Mouse (Mus musculus): ENCODE results near the gene Shisa8. TPM values are rescaled to one million over a fixed set of nuclear protein-coding genes. Genes with fewer than 3 reads are reported as not detected.

Gene Shisa8
- total and polyA plus RNA-seq, 2 experiments = 0.07 to 0.09 TPM

GRCm38 (mm10) chr15:82215332-82216046 lies 2.9 kb upstream of the Shisa8 start:
- no peak for DNase-seq (ENCODE audit: extremely low read depth, low read depth, low spot score)
- Histone ChIP-seq H3K4me3 (ENCODE audit: insufficient read depth, low read depth, low read length) (no peak overlapping the region), H3K4me1 (ENCODE audit: control insufficient read depth, insufficient read depth, low read length) (no peaks in the 10 kb centered on the region; the same call in 1 of the 2 replicates), H3K36me3 (ENCODE audit: control insufficient read depth, insufficient read depth, low read length) (no peaks in the 10 kb centered on the region), H3K79me2 (ENCODE audit: control insufficient read depth, insufficient read depth, low read length) (no peaks in the 10 kb centered on the region), H3K27me3 (ENCODE audit: control insufficient read depth, insufficient read depth, low read length) (peaks cover 35% of the 10 kb centered on the region), H3K27ac (replicated peaks; ENCODE audit: insufficient read depth, low read depth, low read length) (no peak overlapping the region), H3K9ac (ENCODE audit: low read depth, low read length) (no peak overlapping the region)
- no peak for TF ChIP-seq CTCF (IDR thresholded peaks at IDR 0.05; ENCODE audit: low read depth, low read length)
- no peak for TF ChIP-seq POLR2A (IDR thresholded peaks at IDR 0.05; ENCODE audit: extremely low read depth, insufficient read depth, low read length)
- WGBS = 25% methylated on average over 11 of the region's 11 CpGs

GRCm38 (mm10) chr15:82213222-82213621 lies 607 bp upstream of the Shisa8 start:
- Histone ChIP-seq H3K79me2 (ENCODE audit: control insufficient read depth, insufficient read depth, low read length) (no peaks in the 10 kb centered on the region), H3K4me1 (ENCODE audit: control insufficient read depth, insufficient read depth, low read length) (no peaks in the 10 kb centered on the region; the same call in 1 of the 2 replicates), H3K27me3 (ENCODE audit: control insufficient read depth, insufficient read depth, low read length) (peaks cover 35% of the 10 kb centered on the region), H3K36me3 (ENCODE audit: control insufficient read depth, insufficient read depth, low read length) (no peaks in the 10 kb centered on the region), H3K27ac (replicated peaks; ENCODE audit: insufficient read depth, low read depth, low read length) (no peak overlapping the region), H3K9ac (ENCODE audit: low read depth, low read length) (no peak overlapping the region), H3K4me3 (ENCODE audit: insufficient read depth, low read depth, low read length) (no peak overlapping the region)
- WGBS = 24% methylated on average over 4 of the region's 4 CpGs
- TF ChIP-seq CTCF (IDR thresholded peaks at IDR 0.05; ENCODE audit: low read depth, low read length) (no peak), POLR2A (IDR thresholded peaks at IDR 0.05; ENCODE audit: extremely low read depth, insufficient read depth, low read length) (no peak)
- DNase-seq (ENCODE audit: extremely low read depth, low read depth, low spot score) = no peak

- H3K27ac ChIP-seq (replicated peaks; ENCODE audit: insufficient read depth, low read depth, low read length) = no peak overlapping the region
- no peaks in the 10 kb centered on the region for H3K36me3 ChIP-seq (ENCODE audit: control insufficient read depth, insufficient read depth, low read length)
- WGBS = 1% methylated on average over 111 of the region's 112 CpGs
- peak overlapping the region; percentile 17; the same call in 1 of the 2 replicates for H3K9ac ChIP-seq (ENCODE audit: low read depth, low read length)
- no peak for DNase-seq (ENCODE audit: extremely low read depth, low read depth, low spot score)
- no peak for TF ChIP-seq POLR2A (IDR thresholded peaks at IDR 0.05; ENCODE audit: extremely low read depth, insufficient read depth, low read length)
- no peak for TF ChIP-seq CTCF (IDR thresholded peaks at IDR 0.05; ENCODE audit: low read depth, low read length)
- peaks cover under 1% of the 10 kb centered on the region; the same call in 1 of the 2 replicates for H3K4me1 ChIP-seq (ENCODE audit: control insufficient read depth, insufficient read depth, low read length)
- peak overlapping the region; percentile 31; the same call in 1 of the 2 replicates for H3K4me3 ChIP-seq (ENCODE audit: insufficient read depth, low read depth, low read length)
- H3K27me3 ChIP-seq (ENCODE audit: control insufficient read depth, insufficient read depth, low read length) = peaks cover 33% of the 10 kb centered on the region
- no peaks in the 10 kb centered on the region for H3K79me2 ChIP-seq (ENCODE audit: control insufficient read depth, insufficient read depth, low read length)
Observed at GRCm38 (mm10) chr15:82211911-82212751, 484 bp downstream of the Shisa8 start.

GRCm38 (mm10) chr15:82211281-82211680 lies 1.3 kb downstream of the Shisa8 start:
- H3K4me1 ChIP-seq (ENCODE audit: control insufficient read depth, insufficient read depth, low read length) = peaks cover 3% of the 10 kb centered on the region
- no peak overlapping the region for H3K4me3 ChIP-seq (ENCODE audit: insufficient read depth, low read depth, low read length)
- no peak overlapping the region for H3K27ac ChIP-seq (replicated peaks; ENCODE audit: insufficient read depth, low read depth, low read length)
- H3K27me3 ChIP-seq (ENCODE audit: control insufficient read depth, insufficient read depth, low read length) = peaks cover 30% of the 10 kb centered on the region
- no peak for TF ChIP-seq CTCF (IDR thresholded peaks at IDR 0.05; ENCODE audit: low read depth, low read length)
- no peak for TF ChIP-seq POLR2A (IDR thresholded peaks at IDR 0.05; ENCODE audit: extremely low read depth, insufficient read depth, low read length)
- no peak for DNase-seq (ENCODE audit: extremely low read depth, low read depth, low spot score)
- H3K79me2 ChIP-seq (ENCODE audit: control insufficient read depth, insufficient read depth, low read length) = no peaks in the 10 kb centered on the region
- 8% methylated on average over 11 of the region's 11 CpGs for WGBS
- H3K36me3 ChIP-seq (ENCODE audit: control insufficient read depth, insufficient read depth, low read length) = no peaks in the 10 kb centered on the region
- no peak overlapping the region for H3K9ac ChIP-seq (ENCODE audit: low read depth, low read length)

GRCm38 (mm10) chr15:82210801-82211200 lies 1.8 kb downstream of the Shisa8 start:
- 80% methylated on average over 1 of the region's 1 CpGs for WGBS
- TF ChIP-seq CTCF (IDR thresholded peaks at IDR 0.05; ENCODE audit: low read depth, low read length) = no peak
- no peak for TF ChIP-seq POLR2A (IDR thresholded peaks at IDR 0.05; ENCODE audit: extremely low read depth, insufficient read depth, low read length)

More at GRCm38 (mm10) chr15:82210801-82211200, 1.8 kb downstream of the Shisa8 start:
- Histone ChIP-seq H3K36me3 (ENCODE audit: control insufficient read depth, insufficient read depth, low read length) (no peaks in the 10 kb centered on the region), H3K4me3 (ENCODE audit: insufficient read depth, low read depth, low read length) (no peak overlapping the region), H3K4me1 (ENCODE audit: control insufficient read depth, insufficient read depth, low read length) (peaks cover 6% of the 10 kb centered on the region), H3K27ac (replicated peaks; ENCODE audit: insufficient read depth, low read depth, low read length) (no peak overlapping the region), H3K79me2 (ENCODE audit: control insufficient read depth, insufficient read depth, low read length) (no peaks in the 10 kb centered on the region), H3K9ac (ENCODE audit: low read depth, low read length) (no peak overlapping the region), H3K27me3 (ENCODE audit: control insufficient read depth, insufficient read depth, low read length) (peaks cover 30% of the 10 kb centered on the region)
- no peak for DNase-seq (ENCODE audit: extremely low read depth, low read depth, low spot score)

All from liver, adult 2 months (tissue).